Mouse (Mus musculus) brain, embryonic 14.5 days (tissue): ENCODE data around the gene Vapb.

Source experiments
- CTCF ChIP-seq: fragments of 200-500 bp; IDR thresholded peaks from 2 replicates; pipeline ENCODE4 v1.5.1; 2012; ENCODE audit warnings: inconsistent platforms, mild to moderate bottlenecking, moderate library complexity, borderline replicate concordance; ENCODE audit not compliant: insufficient read depth, insufficient read length; ENCODE audit errors: extremely low read depth
- POLR2A ChIP-seq: fragments of 200-500 bp; IDR thresholded peaks from 2 replicates; pipeline ENCODE4 v1.6.1; 2012; ENCODE audit warnings: mild to moderate bottlenecking, inconsistent platforms, borderline replicate concordance; ENCODE audit not compliant: poor library complexity, insufficient read depth, insufficient read length, severe bottlenecking; ENCODE audit errors: extremely low read depth

DNA sequence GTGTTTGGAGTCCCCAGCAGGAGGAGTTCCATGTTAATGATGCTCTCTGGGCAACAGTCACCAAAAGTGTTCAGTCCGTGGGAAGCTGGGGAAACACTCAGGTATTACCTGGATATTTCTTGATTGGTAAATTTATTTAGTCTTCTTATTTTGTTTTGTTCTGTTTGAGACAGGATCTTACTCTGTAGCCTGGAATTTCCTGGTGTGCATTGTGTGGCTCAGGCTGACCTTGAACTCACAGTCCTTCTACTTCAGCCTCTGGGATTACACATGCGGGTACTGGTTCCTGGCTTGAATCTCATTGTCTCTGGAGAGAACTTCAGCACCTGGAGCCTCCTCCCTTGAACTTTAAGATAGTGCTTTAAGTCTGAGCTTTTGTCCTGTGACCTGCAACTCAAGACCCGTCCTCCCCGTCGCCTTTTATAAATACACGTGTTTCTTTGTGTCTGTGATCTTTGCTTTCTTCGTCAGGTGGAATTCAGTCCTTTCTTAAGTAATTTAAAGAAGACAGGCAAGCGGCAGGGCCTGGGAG is 20.4 kb downstream of the Vapb start:
- no peak for TF ChIP-seq CTCF
- TF ChIP-seq POLR2A: no peak
